Mouse (Mus musculus) bone marrow macrophage, adult 2 months (primary cell): ENCODE results near the gene Romo1.

ENCODE experiments used
- CTCF ChIP-seq: IDR thresholded peaks from 2 replicates; pipeline ENCODE4 v1.5.1; 2012; ENCODE audit warnings: low read depth, mild to moderate bottlenecking, low read length, moderate library complexity
- POLR2A ChIP-seq: IDR thresholded peaks from 2 replicates; pipeline ENCODE4 v1.6.1; 2012; ENCODE audit warnings: mild to moderate bottlenecking, low read depth, low read length, borderline replicate concordance

DNA sequence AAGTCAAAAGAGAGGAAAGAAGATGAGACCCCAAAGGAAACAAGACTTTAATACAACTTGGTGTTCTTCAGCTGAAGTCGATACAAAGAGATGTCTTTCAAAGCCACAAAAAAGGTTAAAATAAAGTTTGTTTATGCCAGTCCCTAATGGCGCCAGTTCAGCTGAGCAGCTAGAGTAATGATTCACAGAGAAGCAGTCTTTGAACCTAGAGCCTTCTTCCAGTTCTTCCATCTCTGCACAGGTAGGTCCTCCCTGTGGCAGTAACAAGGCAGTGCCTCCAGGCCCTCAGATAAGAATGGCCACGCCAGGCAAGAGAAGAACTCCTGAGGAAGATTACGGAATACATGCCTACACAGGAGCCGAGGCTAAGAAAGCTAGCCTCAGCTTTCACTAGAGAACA, 20.1 kb upstream of the Romo1 start:
- no peak for TF ChIP-seq CTCF
- TF ChIP-seq POLR2A = no peak
